Mouse (Mus musculus) midbrain, embryonic 12.5 days (tissue): ENCODE results near the gene Ltbp2. TPM values are rescaled to one million over a fixed set of nuclear protein-coding genes. Genes with fewer than 3 reads are reported as not detected.

ENCODE experiments used
- ATAC-seq: fragments of 200-750 bp; cut with Nextera tagmentation; 2 replicates; pipeline ENCODE4 v1.8.0; 2017; ENCODE audit warnings: low read depth, moderate TSS enrichment, moderate library complexity; ENCODE audit not compliant: low FRiP score
- H3K27ac ChIP-seq: fragments of 300-500 bp; sonication (generic); replicated peaks from 2 replicates; pipeline ENCODE4 v1.5.1; 2016; ENCODE audit warnings: mild to moderate bottlenecking
- H3K27me3 ChIP-seq: fragments of 300-500 bp; sonication (generic); 2 replicates; pipeline ENCODE4 v1.6.1; 2016; ENCODE audit warnings: mild to moderate bottlenecking
- H3K36me3 ChIP-seq: fragments of 300-500 bp; sonication (generic); 2 replicates; pipeline ENCODE4 v1.6.1; 2016
- H3K4me1 ChIP-seq: fragments of 300-500 bp; sonication (generic); 2 replicates; pipeline ENCODE4 v1.6.1; 2016
- H3K4me2 ChIP-seq: fragments of 300-500 bp; sonication (generic); replicated peaks from 2 replicates; pipeline ENCODE4 v1.6.1; 2016; ENCODE audit warnings: mild to moderate bottlenecking, moderate library complexity
- H3K4me3 ChIP-seq: fragments of 300-500 bp; sonication (generic); 2 replicates; pipeline ENCODE4 v1.5.1; 2016; ENCODE audit warnings: mild to moderate bottlenecking
- H3K9ac ChIP-seq: fragments of 300-500 bp; sonication (generic); replicated peaks from 2 replicates; pipeline ENCODE4 v1.6.1; 2016; ENCODE audit warnings: mild to moderate bottlenecking, moderate library complexity
- H3K9me3 ChIP-seq: fragments of 300-500 bp; sonication (generic); 2 replicates; pipeline ENCODE4 v1.6.1; 2016; ENCODE audit warnings: mild to moderate bottlenecking
- WGBS: fragments of 180-500 bp; shearing (Covaris S2); methylation state at CpG from one replicate; pipeline ENCODE4 v1.1.7; 2016; 5-methylcytosine and 5-hydroxymethylcytosine counted together
- polyA plus RNA-seq: library from polyadenylated mRNA; unstranded; fragments of >200 nt; fragmentation: Nextera tagmentation; extraction: Ambion mirVana; gene quantifications from 2 replicates; pipeline ENCODE4 v1.2.1, GENCODE M21; 2016

Gene Ltbp2
- polyA plus RNA-seq, 1 experiment from 2014 or later: 0.43 TPM

DNA sequence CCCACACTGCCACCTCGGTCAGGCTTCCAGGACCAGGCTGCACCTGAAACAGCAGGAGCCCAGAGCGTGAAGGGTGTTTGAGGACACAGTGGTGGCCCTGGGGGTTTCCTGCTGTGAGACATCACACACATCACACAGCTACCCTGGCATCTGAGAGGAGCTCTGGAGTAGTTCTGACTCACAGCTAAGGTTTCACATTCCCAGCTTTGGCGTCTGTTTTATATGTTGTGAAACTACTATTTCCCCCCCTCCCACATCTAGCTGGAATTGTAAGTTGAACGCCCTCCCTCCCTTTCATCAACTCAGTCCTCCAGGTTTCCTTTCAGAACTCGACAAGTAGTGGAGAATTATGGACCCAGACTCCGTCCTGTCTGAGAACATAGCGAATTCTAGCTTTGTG, 111.6 kb downstream of the Ltbp2 start:
- no peak overlapping the region for H3K9ac ChIP-seq
- peaks cover 47% of the 10 kb centered on the region for H3K36me3 ChIP-seq
- ATAC-seq: no peak
- H3K27me3 ChIP-seq: no peaks in the 10 kb centered on the region
- H3K9me3 ChIP-seq: no peaks in the 10 kb centered on the region
- no peak overlapping the region for H3K4me3 ChIP-seq
- no peak overlapping the region for H3K4me2 ChIP-seq
- H3K4me1 ChIP-seq: peaks cover 6% of the 10 kb centered on the region; the same call in 1 of the 2 replicates
- H3K27ac ChIP-seq: no peak overlapping the region
- 90% methylated on average over 7 of the region's 7 CpGs for WGBS

DNA sequence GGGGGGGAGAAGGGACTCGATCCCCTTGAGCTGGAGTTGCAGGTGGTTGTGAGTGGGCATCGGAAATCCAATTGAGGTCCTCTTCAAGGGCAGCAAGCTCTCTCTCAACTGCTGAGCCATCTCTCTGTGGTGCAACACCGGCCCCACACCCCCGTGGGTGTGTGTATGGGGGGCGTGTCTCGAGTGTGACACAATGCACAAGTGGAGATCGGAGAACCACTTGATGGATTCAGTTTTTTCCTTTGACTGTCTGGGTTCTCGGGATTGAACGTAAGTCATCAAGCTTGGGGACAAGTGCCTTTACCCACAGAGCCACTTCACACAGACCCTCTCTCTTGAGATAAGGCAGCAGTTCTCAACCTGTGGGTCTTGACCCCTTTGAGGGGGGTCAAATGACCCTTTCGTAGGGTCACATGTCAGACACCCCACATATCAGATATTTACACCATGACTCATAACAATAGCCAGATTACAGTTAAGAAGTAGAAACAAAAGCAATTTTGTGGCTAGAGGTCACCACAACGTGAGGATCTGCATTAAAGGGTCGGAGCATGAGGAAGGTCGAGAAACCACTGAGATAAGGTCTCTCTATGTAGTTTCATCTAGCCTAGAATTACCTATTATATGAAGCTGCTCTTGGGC, 112.6 kb downstream of the Ltbp2 start:
- H3K36me3 ChIP-seq: peaks cover 56% of the 10 kb centered on the region

DNA sequence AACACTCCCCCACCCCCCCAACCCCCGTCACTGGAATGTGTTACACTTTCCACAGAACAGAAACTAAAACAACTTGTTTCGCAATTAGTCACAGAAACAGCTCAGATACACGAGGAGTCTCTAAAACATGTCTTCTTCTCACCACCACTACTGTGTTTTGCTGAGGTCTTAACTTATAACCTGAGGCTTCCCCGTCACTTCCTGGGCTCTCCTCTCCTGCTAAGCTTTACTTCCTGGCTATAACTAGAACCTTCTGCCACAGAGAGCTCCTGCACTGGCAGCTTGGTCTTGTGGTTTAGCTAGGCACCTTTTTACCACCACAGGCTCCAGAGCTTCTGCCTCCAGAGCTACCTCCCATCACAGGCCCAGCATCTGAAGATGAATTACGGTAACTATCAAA, 113.8 kb downstream of the Ltbp2 start:
- 88% methylated on average over 5 of the region's 5 CpGs for WGBS
- peaks cover 3% of the 10 kb centered on the region; the same call in 1 of the 2 replicates for H3K4me1 ChIP-seq
- no peaks in the 10 kb centered on the region for H3K27me3 ChIP-seq
- no peak for ATAC-seq
- peaks cover 67% of the 10 kb centered on the region for H3K36me3 ChIP-seq
- H3K9me3 ChIP-seq: no peaks in the 10 kb centered on the region
- no peak overlapping the region for H3K4me3 ChIP-seq
- no peak overlapping the region for H3K9ac ChIP-seq
- H3K4me2 ChIP-seq: no peak overlapping the region
- H3K27ac ChIP-seq: no peak overlapping the region

More for the DNA sequence above, 112.6 kb downstream of the Ltbp2 start:
- WGBS: 92% methylated on average over 13 of the region's 13 CpGs
- Histone ChIP-seq H3K4me1 (peaks cover 5% of the 10 kb centered on the region; the same call in 1 of the 2 replicates), H3K9ac (no peak overlapping the region), H3K27me3 (no peaks in the 10 kb centered on the region), H3K4me2 (no peak overlapping the region), H3K4me3 (no peak overlapping the region), H3K27ac (no peak overlapping the region), H3K9me3 (no peaks in the 10 kb centered on the region)
- no peak for ATAC-seq

DNA sequence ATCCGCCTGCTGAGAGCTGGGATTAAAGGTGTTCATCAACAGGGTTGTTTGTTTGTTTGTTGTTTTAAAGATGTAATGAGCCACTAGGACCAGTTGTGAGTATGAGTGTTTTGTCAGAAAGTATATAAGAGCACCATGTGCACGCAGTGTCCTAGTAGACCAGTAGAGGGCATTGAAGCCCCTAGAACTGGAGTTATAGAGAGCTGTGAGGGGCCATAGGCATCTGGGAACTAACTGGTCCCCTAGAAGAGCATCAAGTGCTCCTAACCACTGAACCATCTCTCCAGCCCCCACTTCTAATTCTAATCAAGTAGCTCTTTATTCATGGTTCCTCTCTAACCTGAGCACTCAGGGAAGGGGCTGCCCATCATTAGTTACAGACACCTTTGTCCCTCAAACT, 117.3 kb downstream of the Ltbp2 start:
- Histone ChIP-seq H3K27ac (no peak overlapping the region), H3K9ac (no peak overlapping the region), H3K9me3 (no peaks in the 10 kb centered on the region), H3K4me1 (peaks cover 8% of the 10 kb centered on the region), H3K4me3 (no peak overlapping the region), H3K4me2 (no peak overlapping the region), H3K27me3 (no peaks in the 10 kb centered on the region), H3K36me3 (peaks cover 76% of the 10 kb centered on the region)
- ATAC-seq: no peak
- 81% methylated on average over 2 of the region's 2 CpGs for WGBS

DNA sequence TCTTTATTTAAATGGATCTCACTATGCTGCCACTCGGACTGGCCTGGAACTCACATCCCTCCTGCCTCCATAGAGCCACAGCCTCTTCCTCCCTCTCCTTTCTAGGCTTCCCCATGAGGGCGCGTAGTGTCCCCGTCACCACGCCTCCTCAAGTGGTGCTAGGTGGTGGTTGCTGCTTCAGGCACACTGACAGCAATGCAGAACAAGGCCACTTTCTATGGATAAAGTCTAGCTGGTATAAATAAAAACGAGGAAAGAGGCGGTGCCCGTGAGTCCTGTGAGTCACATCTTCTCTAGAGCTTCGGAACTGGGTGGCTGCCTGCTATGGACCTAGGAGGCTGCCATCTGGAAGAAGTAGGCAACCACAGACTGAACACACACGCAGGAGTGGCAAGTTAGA, 120.3 kb downstream of the Ltbp2 start:
- ATAC-seq: no peak
- Histone ChIP-seq H3K27me3 (peaks cover 4% of the 10 kb centered on the region; the same call in 1 of the 2 replicates), H3K4me1 (peaks cover 33% of the 10 kb centered on the region), H3K9me3 (no peaks in the 10 kb centered on the region), H3K9ac (no peak overlapping the region), H3K27ac (no peak overlapping the region), H3K4me2 (no peak overlapping the region), H3K36me3 (peaks cover 51% of the 10 kb centered on the region), H3K4me3 (no peak overlapping the region)
- WGBS: 94% methylated on average over 10 of the region's 10 CpGs

DNA sequence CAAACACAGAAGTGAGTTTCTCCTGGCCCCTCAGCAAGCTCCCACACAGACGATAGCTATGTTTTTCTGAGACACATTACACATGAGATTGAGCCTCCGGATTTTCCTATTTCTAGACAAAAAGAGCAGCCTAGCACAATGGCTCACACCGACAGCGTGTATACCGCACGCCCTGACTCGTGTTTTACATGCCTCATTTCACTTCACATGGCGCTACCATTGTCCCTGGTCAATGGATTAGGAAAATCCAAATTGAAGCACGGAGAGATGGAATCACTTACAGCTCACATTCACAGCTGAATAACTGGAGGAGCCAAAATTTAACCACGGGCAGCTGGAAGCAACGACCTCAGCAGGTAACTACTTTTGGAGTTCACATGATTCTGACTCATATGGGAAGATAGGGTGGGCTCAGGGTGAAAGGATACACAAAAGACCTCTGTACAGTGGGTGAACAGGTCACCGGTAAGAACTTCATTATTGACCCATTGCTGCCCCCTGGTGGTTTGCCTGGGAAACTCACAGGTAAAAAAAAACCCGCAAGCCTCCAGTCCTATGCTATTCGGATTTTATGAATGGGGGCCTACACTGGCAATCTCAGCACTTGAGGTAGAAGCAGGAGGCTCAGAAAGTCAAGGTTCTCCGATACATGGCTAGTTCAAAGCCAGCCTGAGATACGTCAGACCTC, 121.2 kb downstream of the Ltbp2 start:
- peaks cover 8% of the 10 kb centered on the region; the same call in 1 of the 2 replicates for H3K27me3 ChIP-seq
- H3K36me3 ChIP-seq: peaks cover 43% of the 10 kb centered on the region
- H3K27ac ChIP-seq: 0 out of 2 replicates have a peak overlapping the region, but pooled peaks have one; percentile 27
- WGBS: 34% methylated on average over 16 of the region's 16 CpGs
- ATAC-seq: no peak
- H3K4me2 ChIP-seq: no peak overlapping the region
- no peak overlapping the region for H3K4me3 ChIP-seq
- no peak overlapping the region for H3K9ac ChIP-seq
- no peaks in the 10 kb centered on the region for H3K9me3 ChIP-seq
- H3K4me1 ChIP-seq: peaks cover 33% of the 10 kb centered on the region

DNA sequence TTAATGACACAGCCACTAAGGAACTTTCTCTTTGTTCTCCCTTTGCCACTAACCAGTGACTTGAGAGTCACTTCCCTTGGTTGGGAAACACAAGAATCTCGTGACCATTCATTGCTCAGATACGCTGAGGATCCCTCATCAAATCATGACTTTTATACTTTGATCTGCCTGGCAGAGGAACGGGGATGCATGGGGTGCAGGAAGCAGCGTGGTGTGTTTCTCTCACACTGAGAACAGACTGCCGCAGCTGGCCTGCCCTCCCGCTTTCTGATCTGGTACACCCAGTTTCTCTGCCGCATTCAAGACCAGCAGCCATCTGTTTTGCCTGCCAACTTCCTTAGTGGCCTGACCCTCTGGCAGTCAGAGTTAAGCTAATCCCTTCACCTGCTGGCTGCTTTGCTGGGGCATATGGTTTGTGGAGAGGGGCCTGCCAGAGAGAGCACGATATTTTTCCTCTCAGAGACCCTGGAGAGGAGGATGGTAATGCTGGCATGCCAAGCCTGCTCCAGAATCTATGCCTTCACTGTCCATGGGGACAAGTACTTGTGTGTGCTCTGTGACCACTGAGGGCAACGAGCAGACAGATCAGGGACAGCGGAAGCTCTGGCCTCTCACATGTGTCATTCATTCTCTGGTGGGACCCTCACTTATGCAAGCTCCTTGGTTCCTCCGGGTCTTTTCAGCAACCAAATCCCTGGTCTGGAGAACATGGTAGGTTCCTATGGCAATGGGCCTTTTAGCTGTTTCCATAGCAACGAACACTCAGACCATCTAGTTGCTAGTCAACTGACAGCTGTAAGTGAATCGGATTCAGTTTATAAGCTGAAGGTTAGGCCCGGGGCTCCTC, 124.0 kb downstream of the Ltbp2 start:
- H3K4me2 ChIP-seq: peak overlapping the region; percentile 21
- H3K36me3 ChIP-seq: peaks cover 18% of the 10 kb centered on the region
- peak overlapping the region; percentile 88 for H3K27ac ChIP-seq
- 23% methylated on average over 14 of the region's 14 CpGs for WGBS
- no peak overlapping the region for H3K9ac ChIP-seq
- H3K9me3 ChIP-seq: no peaks in the 10 kb centered on the region
- H3K4me3 ChIP-seq: no peak overlapping the region
- H3K27me3 ChIP-seq: peaks cover 11% of the 10 kb centered on the region
- ATAC-seq: peak; percentile 70
- peaks cover 33% of the 10 kb centered on the region for H3K4me1 ChIP-seq

DNA sequence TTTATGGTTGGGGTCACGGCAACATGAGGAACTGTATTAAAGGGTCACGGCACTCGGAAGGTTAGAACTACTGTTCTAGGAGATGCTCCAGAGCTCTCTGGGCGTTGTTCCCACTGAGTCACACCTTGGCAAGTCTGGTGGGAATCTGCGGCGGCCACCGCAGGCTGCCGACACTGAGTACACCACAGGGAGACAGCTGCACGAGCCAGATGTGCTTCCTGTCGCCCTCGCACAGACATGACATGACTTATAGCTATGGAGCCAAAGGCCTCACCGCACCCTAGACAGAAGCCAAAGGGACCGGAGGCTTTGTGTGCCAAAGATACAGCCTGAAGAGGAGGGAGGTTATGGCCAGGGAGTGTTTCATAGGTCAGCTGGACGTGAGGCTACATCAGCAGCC, 125.7 kb downstream of the Ltbp2 start:
- H3K4me2 ChIP-seq: no peak overlapping the region
- H3K9me3 ChIP-seq: no peaks in the 10 kb centered on the region
- no peak overlapping the region for H3K9ac ChIP-seq
- H3K27ac ChIP-seq: no peak overlapping the region
- 88% methylated on average over 14 of the region's 14 CpGs for WGBS
- no peak for ATAC-seq
- peaks cover 1% of the 10 kb centered on the region for H3K36me3 ChIP-seq
- peaks cover 39% of the 10 kb centered on the region for H3K4me1 ChIP-seq
- no peak overlapping the region for H3K4me3 ChIP-seq
- peaks cover 15% of the 10 kb centered on the region for H3K27me3 ChIP-seq

DNA sequence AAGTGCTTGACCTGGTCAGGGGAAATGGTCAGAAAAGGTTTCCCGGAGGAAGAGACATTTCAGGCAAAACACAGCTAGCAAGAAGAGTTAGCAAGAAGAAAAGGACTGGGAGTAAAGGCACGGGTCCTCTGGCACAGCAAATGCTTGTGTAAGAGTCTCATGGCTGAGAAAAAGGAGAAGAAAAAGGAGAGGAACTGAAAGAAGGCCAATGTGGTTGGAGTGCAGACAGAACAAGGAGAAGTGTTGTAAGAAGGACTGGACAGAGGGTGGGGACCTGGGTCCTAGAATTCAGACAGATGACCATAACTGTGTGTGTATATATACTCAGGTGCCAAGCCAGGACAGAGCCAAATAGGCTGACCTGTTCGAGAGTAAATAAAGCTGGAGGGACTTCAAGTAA, 128.2 kb downstream of the Ltbp2 start:
- Histone ChIP-seq H3K9me3 (no peaks in the 10 kb centered on the region), H3K4me1 (peaks cover 24% of the 10 kb centered on the region), H3K27me3 (peaks cover 15% of the 10 kb centered on the region; the same call in 1 of the 2 replicates), H3K27ac (no peak overlapping the region), H3K4me3 (no peak overlapping the region), H3K9ac (no peak overlapping the region), H3K36me3 (no peaks in the 10 kb centered on the region), H3K4me2 (no peak overlapping the region)
- no peak for ATAC-seq
- WGBS: 81% methylated on average over 3 of the region's 3 CpGs

DNA sequence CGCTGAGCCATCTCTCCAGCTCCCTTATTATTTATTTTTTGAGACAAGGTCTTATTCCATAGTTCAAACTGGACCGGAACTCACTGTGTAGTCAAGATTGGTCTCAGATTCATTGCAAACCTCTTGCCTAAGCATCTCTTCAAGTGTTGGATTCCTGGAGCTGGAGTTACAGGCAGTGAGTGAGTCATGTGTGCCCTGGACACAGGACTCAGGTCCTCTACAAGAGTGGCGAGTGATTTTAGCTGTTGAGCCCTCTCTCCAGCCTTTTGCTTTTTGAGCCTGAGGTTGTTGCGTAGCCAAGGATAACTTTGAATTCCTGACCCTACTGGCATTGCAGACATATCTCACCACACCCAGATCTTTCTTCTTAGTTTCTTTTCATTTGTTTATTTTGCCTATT, 130.6 kb downstream of the Ltbp2 start:
- Histone ChIP-seq H3K9ac (no peak overlapping the region), H3K36me3 (no peaks in the 10 kb centered on the region), H3K4me3 (no peak overlapping the region), H3K27me3 (peaks cover 12% of the 10 kb centered on the region; the same call in 1 of the 2 replicates), H3K4me1 (0 out of 2 replicates have a peak, but pooled peaks cover 6% of the 10 kb centered on the region), H3K27ac (no peak overlapping the region), H3K4me2 (no peak overlapping the region), H3K9me3 (no peaks in the 10 kb centered on the region)
- WGBS: 60% methylated on average over 4 of the region's 4 CpGs
- no peak for ATAC-seq

DNA sequence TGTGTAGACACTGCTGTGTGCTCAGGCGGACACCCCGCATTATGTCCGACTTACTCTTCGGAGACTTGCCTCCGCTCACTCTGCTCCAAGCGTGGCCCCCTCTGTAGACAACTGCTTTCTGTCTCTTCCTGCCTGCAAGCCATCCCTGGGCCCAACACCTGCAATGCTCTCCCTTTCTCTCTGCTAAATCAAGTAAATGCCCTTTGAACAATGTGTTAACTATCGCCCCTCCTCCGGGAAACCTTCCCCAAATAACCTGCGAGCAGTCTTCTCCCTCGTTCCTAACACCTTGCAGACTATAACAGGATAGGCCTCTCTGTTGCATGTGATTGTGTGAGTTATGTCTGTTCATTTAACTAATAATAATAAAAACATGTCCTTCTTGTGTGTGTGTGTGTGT, 132.8 kb downstream of the Ltbp2 start:
- 0 out of 2 replicates have a peak, but pooled peaks cover 6% of the 10 kb centered on the region for H3K4me1 ChIP-seq
- H3K9ac ChIP-seq: no peak overlapping the region
- no peak for ATAC-seq
- no peaks in the 10 kb centered on the region for H3K36me3 ChIP-seq
- H3K27me3 ChIP-seq: peaks cover 9% of the 10 kb centered on the region; the same call in 1 of the 2 replicates
- H3K27ac ChIP-seq: no peak overlapping the region
- WGBS: 86% methylated on average over 10 of the region's 10 CpGs
- H3K4me2 ChIP-seq: no peak overlapping the region
- no peak overlapping the region for H3K4me3 ChIP-seq
- no peaks in the 10 kb centered on the region for H3K9me3 ChIP-seq

DNA sequence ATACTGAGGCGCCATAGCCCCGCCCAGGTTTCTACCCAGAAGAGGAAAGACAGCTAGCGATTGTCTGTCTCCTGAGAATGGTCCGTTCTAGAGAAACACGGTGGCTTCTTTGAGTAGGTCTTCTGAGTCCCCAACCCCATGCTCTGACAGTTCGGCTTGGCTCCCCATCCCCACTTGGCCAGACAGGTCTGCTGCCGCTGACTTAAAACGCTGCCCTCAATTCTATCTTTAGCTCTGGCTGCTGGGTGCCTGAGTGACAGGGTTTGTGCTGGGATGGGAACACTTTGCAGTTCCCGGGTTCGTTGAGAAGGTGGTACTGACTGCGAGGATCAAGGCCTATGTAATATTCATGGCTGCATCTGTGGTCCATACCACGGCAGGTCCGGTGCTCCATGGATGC, 143.0 kb downstream of the Ltbp2 start:
- ATAC-seq: no peak
- Histone ChIP-seq H3K4me2 (no peak overlapping the region), H3K27ac (no peak overlapping the region), H3K4me3 (no peak overlapping the region), H3K9me3 (no peaks in the 10 kb centered on the region), H3K36me3 (no peaks in the 10 kb centered on the region), H3K4me1 (peaks cover 4% of the 10 kb centered on the region; the same call in 1 of the 2 replicates), H3K27me3 (peaks cover 4% of the 10 kb centered on the region; the same call in 1 of the 2 replicates), H3K9ac (no peak overlapping the region)
- 83% methylated on average over 13 of the region's 13 CpGs for WGBS
